Mouse (Mus musculus) hindbrain, postnatal 0 days (tissue): ENCODE measurements around the gene Relch. TPM values are rescaled to one million over a fixed set of nuclear protein-coding genes. Genes with fewer than 3 reads are reported as not detected.
"Not testable (repeated sequence)": the region's sequence is repeated elsewhere in the genome, so short reads cannot be mapped to it uniquely, and the experiment has no call there.

Experiments
- ATAC-seq: fragments of 200-750 bp; cut with Nextera tagmentation; 2 replicates; pipeline ENCODE4 v1.8.0; 2017; ENCODE audit warnings: mild to moderate bottlenecking, moderate TSS enrichment, moderate library complexity
- DNase-seq: peaks from one replicate; pipeline ENCODE4 v3.0.0-alpha.2; 2015; ENCODE audit warnings: low spot score
- H3K27ac ChIP-seq: fragments of 300-500 bp; sonication (generic); 2 replicates; pipeline ENCODE4 v1.5.1; 2014; ENCODE audit warnings: mild to moderate bottlenecking
- H3K27me3 ChIP-seq: fragments of 300-500 bp; sonication (generic); 2 replicates; pipeline ENCODE4 v1.6.1; 2014; ENCODE audit warnings: low read length, mixed read lengths; ENCODE audit not compliant: insufficient read depth
- H3K36me3 ChIP-seq: fragments of 300-500 bp; sonication (generic); 2 replicates; pipeline ENCODE4 v1.6.1; 2014; ENCODE audit warnings: low read length, mixed read lengths; ENCODE audit not compliant: insufficient read depth
- H3K4me1 ChIP-seq: fragments of 300-500 bp; sonication (generic); 2 replicates; pipeline ENCODE4 v1.6.1; 2014; ENCODE audit warnings: antibody characterized with exemption, low read length, mixed read lengths; ENCODE audit not compliant: insufficient read depth
- H3K4me2 ChIP-seq: fragments of 300-500 bp; sonication (generic); 2 replicates; pipeline ENCODE4 v1.6.1; 2014; ENCODE audit warnings: low read depth, mild to moderate bottlenecking, low read length, moderate library complexity, mixed read lengths
- H3K4me3 ChIP-seq: fragments of 300-500 bp; sonication (generic); 2 replicates; pipeline ENCODE4 v1.5.1; 2014; ENCODE audit warnings: low read length
- H3K9ac ChIP-seq: fragments of 300-500 bp; sonication (generic); replicated peaks from 2 replicates; pipeline ENCODE4 v1.6.1; 2014; ENCODE audit warnings: mild to moderate bottlenecking, low read length, moderate library complexity, mixed read lengths
- H3K9me3 ChIP-seq: fragments of 300-500 bp; sonication (generic); 2 replicates; pipeline ENCODE4 v1.6.1; 2016; ENCODE audit warnings: low read length, mixed read lengths
- CTCF ChIP-seq: IDR thresholded peaks from 2 replicates; pipeline ENCODE4 v1.5.1; 2016; ENCODE audit warnings: antibody characterized with exemption, control low read depth, low read depth
- WGBS: fragments of 180-500 bp; shearing (Covaris S2); extraction: QIAGEN DNeasy Blood & Tissue Kit; methylation state at CpG from one replicate; pipeline ENCODE4 v1.1.7; 2014; 5-methylcytosine and 5-hydroxymethylcytosine counted together
- polyA plus RNA-seq: library from polyadenylated mRNA; unstranded; fragments of >200 nt; fragmentation: Nextera tagmentation; extraction: Ambion mirVana; gene quantifications from 2 replicates; pipeline ENCODE4 v1.2.1, GENCODE M21; 2015
- total RNA-seq: library from RNA; depleted of rRNA; stranded (reverse); fragments of >200 nt; gene quantifications from 2 replicates; pipeline ENCODE4 v1.2.3, GENCODE M21; 2014

Gene Relch
- total and polyA plus RNA-seq, 2 experiments from 2014 or later: 47.8 to 82.8 TPM

DNA sequence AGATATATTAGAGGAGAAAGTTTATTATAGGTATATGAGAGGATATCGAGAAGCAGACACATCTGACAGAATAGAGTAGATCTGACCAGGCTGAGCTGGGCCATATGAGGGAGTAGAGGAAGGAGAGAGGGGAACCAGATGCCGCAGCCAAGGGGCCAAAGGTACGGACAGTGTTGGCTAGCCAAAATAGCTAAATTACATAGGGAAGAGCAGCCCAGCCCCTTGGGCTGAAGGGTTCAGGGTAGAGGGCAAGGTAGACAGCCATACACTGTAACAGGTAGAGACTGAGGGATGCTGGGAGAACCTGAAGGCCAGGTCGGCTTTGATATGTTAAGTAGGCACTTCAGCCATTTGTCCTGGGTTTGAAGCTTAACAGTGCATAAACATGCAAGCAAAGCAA is 95.1 kb downstream of the Relch start:
- Histone ChIP-seq H3K4me3 (no peak overlapping the region), H3K9me3 (0 out of 2 replicates have a peak, but pooled peaks cover 3% of the 10 kb centered on the region), H3K9ac (no peak overlapping the region), H3K4me1 (no peaks in the 10 kb centered on the region), H3K27ac (no peak overlapping the region), H3K36me3 (no peaks in the 10 kb centered on the region), H3K27me3 (no peaks in the 10 kb centered on the region), H3K4me2 (no peak overlapping the region)
- no peak for TF ChIP-seq CTCF
- WGBS: 91% methylated on average over 4 of the region's 4 CpGs
- DNase-seq: no peak
- no peak for ATAC-seq

DNA sequence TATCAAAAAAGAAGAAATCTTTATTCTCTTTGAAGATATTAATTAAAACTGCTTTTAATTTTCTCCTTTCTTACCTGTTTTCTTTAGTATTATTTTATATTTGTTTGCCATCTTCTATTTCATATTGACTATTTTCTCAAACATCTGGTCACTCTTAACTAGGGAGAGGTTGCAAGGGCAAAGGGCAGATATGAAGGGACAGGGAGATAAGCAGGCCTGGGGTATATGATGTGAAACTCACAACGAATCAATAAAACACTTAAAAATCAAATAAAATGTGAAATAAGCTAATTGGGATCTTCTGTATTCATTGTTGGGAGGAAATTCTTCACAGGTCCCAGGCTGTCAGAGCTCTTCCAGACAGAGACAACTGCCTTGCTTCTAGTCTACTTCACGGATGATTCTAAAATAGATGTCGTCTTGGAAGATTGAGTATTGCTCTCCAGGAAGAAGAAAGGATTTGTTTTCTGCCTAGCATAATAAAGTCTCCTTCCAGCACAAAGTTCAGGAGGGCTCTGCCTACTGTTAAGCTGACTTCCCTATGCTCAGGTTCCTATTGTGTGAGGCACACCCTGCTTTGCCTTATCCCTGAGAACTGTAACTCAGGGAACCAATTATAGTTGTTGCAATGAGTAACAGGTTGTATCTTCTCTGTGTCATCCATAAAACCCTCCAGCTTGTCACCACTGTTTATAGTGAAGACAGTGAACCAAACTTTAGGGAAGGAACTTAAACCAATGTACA is 95.9 kb downstream of the Relch start:
- Histone ChIP-seq H3K36me3 (no peaks in the 10 kb centered on the region), H3K9ac (no peak overlapping the region), H3K27me3 (no peaks in the 10 kb centered on the region), H3K4me2 (no peak overlapping the region), H3K27ac (no peak overlapping the region), H3K4me3 (no peak overlapping the region), H3K4me1 (no peaks in the 10 kb centered on the region), H3K9me3 (0 out of 2 replicates have a peak, but pooled peaks cover 3% of the 10 kb centered on the region)
- no peak for ATAC-seq
- no peak for DNase-seq
- TF ChIP-seq CTCF: no peak
- 78% methylated on average over 3 of the region's 3 CpGs for WGBS

DNA sequence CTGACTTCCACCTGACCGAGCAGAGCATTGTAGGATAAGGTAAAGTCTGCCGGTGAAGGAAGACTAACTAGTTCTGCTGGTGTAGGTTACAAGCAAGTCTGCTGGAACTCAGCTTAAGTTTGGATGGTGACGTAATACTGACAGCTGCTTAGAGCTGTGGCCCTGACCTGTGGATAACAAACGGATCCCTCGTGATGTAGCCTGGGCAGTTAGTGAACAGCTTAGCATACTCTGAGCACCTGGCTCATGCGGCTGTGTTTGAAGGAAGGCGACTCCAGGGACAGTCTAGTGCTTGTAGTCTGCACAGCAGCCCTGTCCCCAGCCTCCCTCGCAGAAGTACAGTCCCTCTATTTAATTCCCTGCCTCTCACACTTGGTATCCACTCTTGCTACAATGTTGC is 101.9 kb downstream of the Relch start:
- 73% methylated on average over 8 of the region's 8 CpGs for WGBS
- Histone ChIP-seq H3K4me1 (no peaks in the 10 kb centered on the region), H3K36me3 (no peaks in the 10 kb centered on the region), H3K27ac (no peak overlapping the region), H3K9ac (no peak overlapping the region), H3K27me3 (no peaks in the 10 kb centered on the region), H3K4me3 (no peak overlapping the region), H3K9me3 (0 out of 2 replicates have a peak, but pooled peaks cover 3% of the 10 kb centered on the region), H3K4me2 (no peak overlapping the region)
- no peak for ATAC-seq
- TF ChIP-seq CTCF: no peak
- no peak for DNase-seq

DNA sequence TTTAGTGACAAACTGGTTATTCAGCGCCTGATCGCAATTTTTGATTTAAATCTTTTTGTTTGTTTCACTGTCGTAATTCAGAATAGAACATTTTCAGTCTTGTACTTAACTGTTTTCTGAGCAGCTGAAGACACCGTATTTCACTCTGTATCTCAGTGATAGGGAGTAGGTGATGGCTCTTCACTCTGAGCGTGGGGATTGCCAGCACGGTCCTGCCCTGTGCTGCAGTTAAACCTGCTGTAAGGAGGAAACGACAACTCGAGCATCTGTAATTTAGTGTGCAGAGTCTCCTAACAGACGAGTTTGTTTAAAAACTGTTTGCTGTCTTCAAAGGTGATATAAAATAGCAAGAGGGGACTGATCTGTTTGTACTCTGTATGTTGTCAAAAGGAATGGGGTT is 102.4 kb downstream of the Relch start:
- not testable (repeated sequence) for H3K27me3 ChIP-seq, H3K9me3 ChIP-seq, DNase-seq, ATAC-seq, H3K36me3 ChIP-seq, H3K4me2 ChIP-seq, H3K4me3 ChIP-seq, H3K4me1 ChIP-seq, H3K27ac ChIP-seq, H3K9ac ChIP-seq
- 86% methylated on average over 9 of the region's 9 CpGs for WGBS

DNA sequence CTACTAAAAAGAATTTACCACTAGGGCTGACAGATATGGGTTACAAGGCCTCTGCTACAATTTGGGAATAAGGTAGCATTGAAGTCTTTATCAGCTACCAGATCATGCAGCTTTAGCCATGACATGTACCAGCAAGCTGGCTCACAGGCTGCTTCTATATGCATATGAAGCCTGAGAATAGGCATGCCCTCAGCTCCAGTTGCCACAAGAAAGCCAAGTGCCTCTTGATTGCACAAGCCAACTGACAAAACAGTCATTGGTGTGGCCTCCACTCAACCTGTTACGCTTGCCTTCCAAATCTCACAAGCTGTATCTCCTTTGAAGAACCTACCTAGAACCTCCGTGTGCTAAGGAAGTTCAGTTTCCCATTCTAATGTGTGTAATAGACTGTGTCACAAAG is 104.7 kb downstream of the Relch start:
- H3K4me3 ChIP-seq: no peak overlapping the region
- 92% methylated on average over 2 of the region's 2 CpGs for WGBS
- 0 out of 2 replicates have a peak, but pooled peaks cover 3% of the 10 kb centered on the region for H3K9me3 ChIP-seq
- ATAC-seq: no peak
- no peak overlapping the region for H3K4me2 ChIP-seq
- no peak for DNase-seq
- no peak overlapping the region for H3K27ac ChIP-seq
- H3K27me3 ChIP-seq: no peaks in the 10 kb centered on the region
- no peak overlapping the region for H3K9ac ChIP-seq
- no peaks in the 10 kb centered on the region for H3K36me3 ChIP-seq
- no peaks in the 10 kb centered on the region for H3K4me1 ChIP-seq
- no peak for TF ChIP-seq CTCF

DNA sequence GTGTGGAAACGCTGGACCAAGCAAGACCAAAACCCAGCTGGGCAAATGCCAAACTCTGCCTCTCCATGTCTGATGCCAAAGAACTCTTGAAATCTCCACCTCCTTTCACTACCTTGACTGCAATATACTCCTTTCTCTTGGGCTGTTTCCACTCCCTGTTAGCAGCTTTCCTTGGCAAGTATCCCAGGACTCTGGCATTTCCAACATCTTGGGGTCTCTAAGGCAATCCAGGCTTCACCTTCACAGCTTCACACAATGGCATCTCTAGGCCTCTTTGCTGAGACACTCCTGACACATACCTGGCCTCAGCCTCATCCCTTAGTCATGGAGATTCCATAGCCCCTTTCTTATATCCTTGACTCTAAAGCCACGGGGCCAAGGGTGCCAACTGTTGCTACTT is 107.0 kb downstream of the Relch start:
- TF ChIP-seq CTCF: no peak
- DNase-seq: no peak
- Histone ChIP-seq H3K4me2 (no peak overlapping the region), H3K9me3 (no peaks in the 10 kb centered on the region), H3K9ac (no peak overlapping the region), H3K27ac (no peak overlapping the region), H3K4me3 (no peak overlapping the region), H3K4me1 (no peaks in the 10 kb centered on the region), H3K27me3 (no peaks in the 10 kb centered on the region), H3K36me3 (no peaks in the 10 kb centered on the region)
- 78% methylated on average over 2 of the region's 2 CpGs for WGBS
- ATAC-seq: no peak

DNA sequence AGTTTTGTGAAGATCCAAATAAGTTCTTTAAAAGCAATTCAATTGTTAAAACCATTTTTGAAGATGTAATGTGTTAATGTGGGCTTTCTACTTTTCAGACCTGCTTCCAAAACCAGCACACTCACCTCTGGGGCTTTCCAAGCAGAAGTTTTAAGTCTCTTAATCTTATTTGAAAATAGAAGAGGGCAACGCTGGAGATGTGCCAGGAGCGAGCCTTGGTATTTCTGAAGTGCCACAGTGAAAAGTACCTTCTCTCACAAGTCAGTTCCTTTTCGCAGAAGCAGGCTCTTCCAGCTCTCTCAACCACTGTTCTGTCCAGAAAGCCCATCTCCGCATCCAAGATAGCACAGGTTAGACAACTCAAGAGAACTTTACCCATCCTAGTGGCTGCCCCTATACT is 112.8 kb downstream of the Relch start:
- ATAC-seq (no peak), DNase-seq (no peak)
- Histone ChIP-seq H3K27ac (no peak overlapping the region), H3K9me3 (no peaks in the 10 kb centered on the region), H3K4me1 (no peaks in the 10 kb centered on the region), H3K9ac (no peak overlapping the region), H3K4me3 (no peak overlapping the region), H3K36me3 (no peaks in the 10 kb centered on the region), H3K4me2 (no peak overlapping the region), H3K27me3 (no peaks in the 10 kb centered on the region)
- TF ChIP-seq CTCF: no peak
- WGBS: 87% methylated on average over 4 of the region's 4 CpGs
